Mouse (Mus musculus): ENCODE measurements around the gene Prmt8.

Prmt8 gene

DNA sequence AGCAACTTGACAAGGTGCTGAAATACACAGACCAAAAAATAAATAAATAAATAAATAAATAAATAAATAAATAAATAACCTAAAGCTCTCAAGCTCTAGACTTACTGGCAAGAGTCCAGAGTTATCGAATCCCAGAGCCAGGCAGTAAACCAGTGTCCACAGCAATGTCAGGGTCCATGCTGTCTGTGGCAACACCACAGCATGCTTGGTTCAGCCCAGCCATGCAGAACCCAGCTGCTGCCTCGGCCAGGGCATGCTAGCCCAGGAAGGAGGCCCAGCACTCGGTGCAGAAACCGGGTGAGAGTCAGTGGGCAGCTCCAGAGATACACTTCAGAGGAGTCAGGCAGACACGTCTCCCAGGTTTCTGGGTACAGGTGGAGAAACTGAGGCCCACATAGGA, 29.4 kb downstream of the Prmt8 start:
- CTCF ChIA-PET, result no interaction called here

DNA sequence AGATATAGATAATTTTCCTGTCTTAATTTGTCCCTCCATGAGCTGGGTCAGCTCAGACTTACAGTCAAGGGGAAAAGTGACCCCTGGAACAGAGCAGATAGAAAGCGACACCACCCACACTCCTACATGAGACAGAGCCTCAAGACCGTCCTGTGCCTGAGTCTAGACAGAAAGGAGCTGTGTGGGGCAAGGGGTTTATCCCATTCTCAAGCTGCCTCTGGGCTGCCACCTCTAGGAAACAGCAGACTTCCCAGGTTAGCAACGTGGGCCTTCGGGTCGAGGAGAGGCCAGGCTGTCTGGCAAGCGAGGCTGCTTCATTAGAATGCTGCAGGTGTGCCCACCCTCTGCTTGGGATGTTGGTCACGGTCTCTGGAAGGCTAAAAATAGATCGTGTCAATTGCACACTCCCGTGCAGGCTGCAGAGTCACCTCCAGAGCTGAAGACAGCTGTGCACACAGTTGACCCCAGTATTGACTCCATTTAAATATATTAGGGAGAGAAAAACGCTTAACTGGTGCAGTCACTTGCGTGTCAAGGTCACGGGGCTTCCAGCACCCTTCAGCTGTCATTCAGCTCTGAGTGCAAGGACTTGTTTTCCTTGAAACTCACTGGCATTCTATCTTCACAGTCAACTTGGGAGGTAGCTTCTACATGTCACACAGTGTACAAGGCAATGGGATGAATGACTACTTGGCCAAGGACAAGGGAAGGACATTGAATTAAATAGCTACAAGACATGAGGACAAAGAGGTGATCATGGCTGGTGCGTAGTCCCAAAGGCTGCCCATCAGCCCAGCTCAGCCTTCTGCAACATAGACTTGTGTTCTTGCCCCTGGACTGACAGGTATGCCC, 33.9 kb downstream of the Prmt8 start:
- CTCF ChIA-PET, result interaction anchor here (0.6 kb wide), 1 partner anchor 264 kb away, joined by 19 read pairs; no protein-coding TSS in a partner anchor

DNA sequence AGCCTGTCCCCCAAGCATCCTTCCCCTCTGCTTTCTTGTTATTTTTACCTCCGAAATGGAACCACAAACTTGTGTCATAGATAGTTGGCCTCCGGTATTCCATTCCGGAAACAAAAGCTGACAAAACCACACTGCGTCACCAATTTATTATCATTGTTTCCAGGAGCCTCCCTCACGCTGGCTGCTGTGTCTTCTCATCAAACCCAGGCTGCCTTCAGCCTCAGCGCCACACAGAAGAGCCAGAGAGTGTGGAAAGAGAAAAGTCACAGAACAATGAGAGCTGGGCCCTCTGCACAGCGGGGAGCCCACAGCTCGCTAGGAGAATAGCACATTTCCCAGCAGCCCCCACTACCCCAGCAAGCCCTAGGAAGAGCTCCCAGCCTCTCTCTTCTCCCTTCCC, 46.1 kb downstream of the Prmt8 start:
- CTCF ChIA-PET, result no interaction called here

DNA sequence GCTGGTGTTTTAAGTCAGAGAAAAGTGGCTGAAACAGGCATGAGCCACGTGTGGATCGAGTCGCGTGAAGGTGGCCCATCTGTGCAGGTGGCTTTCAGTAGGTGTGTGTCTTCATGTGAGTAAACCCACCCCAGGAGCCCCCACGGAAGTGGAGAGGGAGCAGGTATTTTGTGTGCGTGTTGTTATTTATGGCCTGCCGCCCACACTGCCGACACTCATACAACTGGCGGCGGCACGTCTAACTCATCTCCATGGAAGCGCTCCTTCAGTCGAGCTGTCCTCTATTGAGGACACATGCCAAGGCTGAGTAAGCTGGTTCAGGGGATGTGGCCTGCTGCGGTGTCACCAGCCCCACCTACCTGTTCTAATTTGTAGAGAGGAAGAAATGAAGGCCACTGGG, 49.4 kb downstream of the Prmt8 start:
- CTCF ChIA-PET, result no interaction called here

DNA sequence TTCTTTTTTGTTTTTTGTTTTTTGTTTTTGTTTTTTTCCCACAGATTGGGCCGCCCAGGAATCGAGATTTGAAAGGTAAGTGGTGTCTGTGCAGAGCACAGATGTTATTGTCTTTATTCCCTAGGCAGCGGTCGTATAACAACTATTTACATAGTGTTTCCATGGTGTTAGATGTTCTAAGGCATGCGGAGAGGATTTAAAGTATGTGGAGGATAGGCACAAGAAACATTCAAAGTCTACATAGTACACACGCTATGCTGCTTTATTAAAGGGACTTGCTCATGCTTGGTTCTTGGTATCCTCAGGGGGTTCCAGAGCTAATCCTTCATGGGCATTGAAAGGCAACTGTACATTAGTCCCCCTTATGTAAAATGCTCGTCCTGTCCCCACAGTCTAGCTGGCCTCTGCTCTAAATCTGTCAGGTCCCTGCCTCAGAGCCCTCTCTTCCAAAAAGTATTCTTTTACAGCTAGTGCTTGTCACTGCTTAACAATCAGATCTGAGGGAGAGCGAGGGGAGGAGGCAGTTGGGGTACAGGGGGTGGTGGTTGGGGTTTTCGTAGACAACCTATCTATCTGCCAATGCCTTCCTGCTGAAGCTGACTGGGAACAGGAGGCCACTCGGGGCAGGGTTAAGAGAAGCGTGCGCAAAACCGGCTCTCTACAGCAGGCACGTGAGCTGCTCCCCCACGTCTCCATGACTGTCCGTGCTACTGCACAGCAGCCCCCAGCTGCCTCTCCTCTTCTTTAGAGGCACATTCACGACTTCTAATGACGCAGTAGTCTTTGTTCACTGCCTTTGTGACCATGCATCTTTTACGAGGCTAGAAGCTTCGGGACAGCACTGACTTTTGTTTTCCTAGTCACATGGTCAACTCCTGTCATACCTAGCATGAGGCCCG, 51.8 kb downstream of the Prmt8 start:
- CTCF ChIA-PET, result interaction anchor here (0.5 kb wide), 1 partner anchor 193 kb away, joined by 3 read pairs; no protein-coding TSS in a partner anchor

DNA sequence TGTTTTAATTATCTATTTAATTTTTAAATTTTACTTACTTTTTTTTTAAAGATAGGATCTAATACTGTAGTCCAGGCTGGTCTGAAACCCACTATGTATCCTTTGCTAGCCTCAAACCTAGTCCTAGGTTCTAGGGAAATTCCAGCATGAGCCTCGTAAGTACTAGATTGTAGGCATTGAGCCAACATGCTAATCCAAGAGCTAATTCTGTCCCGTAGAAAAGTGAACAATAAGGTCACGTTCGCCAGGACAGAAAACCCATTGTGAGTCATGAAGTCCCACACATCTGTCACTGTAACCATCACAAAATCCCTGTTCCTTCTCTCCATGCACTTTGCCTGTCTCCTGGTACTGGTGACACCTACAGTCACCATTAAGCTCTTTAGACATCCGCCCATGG, 53.8 kb downstream of the Prmt8 start:
- CTCF ChIA-PET, result no interaction called here

DNA sequence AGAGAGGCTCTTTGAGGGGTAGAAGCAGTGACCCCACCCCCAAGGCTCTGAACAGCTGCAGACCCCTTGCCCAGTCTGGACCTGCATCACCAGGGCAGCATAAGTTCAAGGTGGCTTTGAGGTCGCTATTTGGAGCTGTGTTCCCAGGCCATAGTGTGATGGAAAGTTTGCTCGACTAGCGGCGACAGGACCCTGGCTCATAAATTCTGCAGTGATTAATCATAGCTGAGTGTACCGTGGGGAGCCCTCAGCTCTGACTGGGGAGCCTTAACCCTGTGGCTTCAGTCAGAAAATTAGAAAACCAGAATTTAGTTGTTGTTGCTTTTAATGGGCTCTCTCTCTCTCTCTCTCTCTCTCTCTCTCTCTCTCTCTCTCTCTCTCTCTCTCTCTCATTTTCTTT, 54.4 kb downstream of the Prmt8 start:
- CTCF ChIA-PET, result no interaction called here

DNA sequence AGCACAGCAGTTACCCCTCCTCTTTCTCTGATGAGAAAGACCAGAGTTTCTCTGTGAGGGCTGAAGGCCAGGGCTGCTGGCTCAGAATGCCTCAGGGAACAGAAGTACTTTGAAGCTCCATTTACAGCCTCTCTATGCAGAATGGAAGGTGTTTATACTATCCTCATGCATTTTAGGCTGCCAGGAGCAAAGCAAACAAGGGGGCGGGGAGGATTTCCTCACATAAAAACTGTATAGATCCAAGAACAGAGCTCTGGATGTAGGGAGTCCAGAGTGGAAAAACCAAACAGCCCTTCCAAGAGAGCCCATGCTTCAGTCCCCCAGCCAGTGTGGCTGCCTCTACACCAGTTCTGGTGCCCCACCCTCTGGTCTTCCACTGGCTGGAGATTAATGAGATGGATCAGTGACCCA, 61.0 kb downstream of the Prmt8 start:
- CTCF ChIA-PET, result no interaction called here

DNA sequence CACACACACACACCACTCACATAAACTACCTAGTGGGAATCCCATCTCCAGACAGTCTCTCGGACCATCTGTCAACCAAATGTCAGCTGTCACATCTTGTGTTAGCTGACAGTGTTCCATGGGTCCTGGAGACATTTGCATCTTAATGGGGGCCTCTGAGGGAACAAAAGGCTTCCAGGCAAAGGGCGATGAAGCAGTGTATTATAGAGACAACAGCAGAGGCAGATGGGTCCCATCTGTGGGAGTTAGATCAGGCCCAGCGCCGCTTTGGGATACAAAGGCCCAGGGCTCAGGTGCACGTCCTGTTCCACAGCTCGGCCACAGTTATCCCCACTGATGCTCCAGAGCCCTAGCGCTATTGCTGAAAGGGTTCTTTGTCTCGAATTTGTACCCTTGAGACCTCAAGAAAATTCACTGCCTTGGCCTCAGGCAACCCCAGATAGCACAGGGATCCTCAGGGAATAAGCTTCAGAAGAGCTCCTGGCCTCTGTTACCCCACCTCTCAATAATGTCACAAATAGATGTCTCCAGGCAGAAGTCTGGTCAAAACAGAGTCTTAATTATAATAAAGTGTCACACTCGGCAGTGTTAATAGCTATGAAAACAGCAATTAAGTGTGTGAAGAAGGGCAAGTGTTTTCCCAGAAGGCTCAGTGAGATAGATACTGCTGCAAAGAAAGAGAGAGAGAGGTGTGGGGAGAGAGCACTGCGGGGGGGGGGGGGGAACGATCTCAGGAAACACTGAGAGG, 68.1 kb downstream of the Prmt8 start:
- CTCF ChIA-PET, result no interaction called here

DNA sequence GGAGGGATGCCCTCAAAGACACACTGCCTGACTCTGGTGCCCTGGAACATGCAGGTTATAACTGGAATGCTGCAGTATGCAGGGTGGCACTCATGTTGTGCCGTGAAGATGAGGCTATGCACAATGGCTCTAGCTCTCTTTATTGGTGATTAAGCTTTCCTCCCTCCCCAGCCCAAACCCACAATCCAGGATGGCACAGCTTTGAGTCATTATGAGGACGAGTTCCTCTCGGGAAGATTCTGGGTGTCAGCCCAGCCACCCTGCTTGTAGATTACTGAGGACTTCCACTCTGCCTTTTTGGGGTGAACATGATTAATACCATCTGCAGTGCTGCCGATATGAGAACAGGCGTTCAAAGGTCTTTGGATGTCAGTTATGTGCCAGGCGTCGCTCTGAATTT, 75.6 kb downstream of the Prmt8 start:
- CTCF ChIA-PET, result no interaction called here

DNA sequence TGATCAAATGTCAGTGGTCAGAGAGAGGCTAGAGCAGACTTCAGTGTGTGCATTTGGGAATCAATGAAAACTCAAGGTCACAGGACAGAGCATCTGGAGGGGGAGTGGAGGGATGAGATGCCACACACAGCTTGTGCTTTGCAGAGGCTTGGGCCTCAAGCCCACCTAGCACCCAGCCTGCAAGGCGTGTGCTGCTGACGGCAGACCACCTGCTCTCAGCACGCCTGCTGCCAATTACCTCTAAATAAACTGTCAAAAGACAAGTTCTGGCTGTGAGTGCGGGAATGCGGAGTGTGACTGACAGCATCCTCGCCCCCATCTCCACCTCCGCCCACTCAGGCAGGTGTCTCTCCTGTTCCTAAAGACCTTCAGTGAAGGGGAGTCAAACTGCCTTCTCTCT, 77.0 kb downstream of the Prmt8 start:
- CTCF ChIA-PET, result no interaction called here

DNA sequence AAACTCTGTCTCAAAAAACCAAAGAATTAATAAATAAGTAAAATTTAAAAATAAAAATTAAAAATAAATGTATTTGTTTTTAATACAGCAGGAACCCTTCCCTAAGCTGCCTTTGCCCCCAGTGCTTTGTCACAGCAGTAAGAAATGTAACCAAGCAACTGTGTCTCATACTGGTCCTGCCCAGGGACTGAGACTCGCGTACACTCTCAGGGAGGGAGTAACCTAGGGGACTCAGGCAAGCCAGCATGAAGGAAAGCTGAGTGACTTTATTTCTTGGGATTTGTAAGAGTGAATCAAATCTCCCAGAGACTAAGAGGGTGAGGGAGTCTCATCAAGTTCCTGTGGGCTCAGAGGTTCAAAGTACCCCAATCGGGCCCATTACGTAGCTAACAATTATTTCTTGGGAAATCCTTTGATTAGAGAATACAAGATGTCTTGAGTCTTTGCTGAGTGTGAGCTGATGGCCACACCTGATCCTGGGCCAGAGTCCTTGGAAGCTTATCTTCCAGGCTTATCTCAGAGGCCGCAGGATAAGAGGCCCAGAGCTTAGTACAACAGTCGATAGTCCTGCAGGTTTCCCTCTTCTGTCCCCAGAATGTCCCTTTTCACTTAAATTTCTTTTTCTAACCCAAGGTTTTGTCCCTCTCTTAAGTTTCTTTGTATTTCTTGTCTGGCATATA, 82.0 kb downstream of the Prmt8 start:
- CTCF ChIA-PET, result no interaction called here

DNA sequence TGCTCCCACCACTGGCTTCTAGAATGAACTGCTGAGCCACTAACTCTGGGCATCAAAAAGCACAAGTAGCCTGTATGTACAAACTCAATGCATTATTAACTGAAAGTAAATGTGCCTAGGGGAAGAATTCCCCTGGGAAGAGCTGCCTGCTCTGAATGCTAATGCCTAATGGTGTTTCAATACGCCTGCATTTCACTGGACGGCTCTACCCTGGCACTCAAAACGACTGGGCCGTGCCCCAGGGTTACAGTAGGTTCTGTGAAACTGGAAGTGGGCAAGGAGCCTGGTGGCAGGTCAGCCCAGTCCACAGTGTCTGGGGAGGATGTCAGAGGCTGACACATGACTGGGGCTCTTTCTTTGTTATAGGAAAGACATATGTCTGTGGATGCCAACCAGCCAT, 84.3 kb downstream of the Prmt8 start:
- CTCF ChIA-PET, result no interaction called here

DNA sequence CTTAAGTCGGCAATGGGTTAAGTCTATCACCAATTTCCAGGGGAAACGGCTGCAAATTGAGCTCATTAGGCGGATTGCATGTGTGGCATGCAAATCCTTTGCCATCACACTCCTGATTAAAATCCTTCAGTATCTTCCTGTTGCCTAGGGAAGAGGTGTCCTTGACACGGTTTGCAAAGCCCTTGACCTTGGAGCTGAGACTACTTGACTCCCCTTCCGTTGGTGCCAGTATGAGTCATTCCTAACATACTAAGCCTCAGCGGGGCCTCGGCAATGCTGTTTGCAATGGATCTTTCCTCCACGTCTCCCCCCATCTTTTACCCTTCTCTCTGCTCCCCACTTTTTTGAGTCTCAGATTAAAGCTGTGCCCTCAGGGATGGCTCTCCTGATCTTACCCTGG, 85.7 kb downstream of the Prmt8 start:
- CTCF ChIA-PET, result no interaction called here

DNA sequence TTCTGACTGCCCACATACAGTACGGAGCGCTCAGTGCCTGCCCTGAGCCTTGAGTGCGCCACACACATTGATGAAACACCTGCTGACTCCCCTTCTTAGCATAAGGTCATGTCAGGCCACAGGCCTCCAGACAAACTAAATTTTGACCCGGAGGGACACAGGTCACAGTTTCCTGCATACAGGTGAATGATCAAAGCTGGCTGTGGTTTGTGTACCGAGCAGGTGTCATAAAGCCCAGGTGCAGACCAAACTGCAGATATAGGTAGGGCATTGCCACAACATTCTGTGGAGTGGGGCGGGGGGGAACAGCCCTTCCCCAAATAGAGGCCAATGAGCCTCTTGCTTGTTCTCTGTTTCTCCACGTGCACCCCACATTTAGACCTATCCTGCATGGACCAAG, 88.5 kb downstream of the Prmt8 start:
- CTCF ChIA-PET, result no interaction called here

DNA sequence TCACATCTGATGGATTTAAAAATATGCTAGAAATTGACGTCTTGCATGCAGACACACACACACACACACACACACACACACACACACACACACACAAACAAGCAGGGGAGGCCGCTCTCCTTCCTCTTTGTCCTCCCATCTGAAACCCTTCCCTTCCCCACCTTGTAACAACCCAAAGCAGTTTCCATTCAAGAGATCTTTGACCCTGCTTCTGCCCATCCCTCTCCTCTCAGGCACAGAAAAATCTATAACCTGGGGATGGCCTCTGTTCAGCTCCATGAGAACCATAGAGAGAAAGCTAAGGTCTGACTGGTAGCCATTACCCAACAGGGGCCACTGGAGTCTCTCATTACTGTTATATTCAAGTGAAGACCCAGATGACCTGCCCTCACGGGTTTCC, 90.3 kb downstream of the Prmt8 start:
- CTCF ChIA-PET, result no interaction called here

DNA sequence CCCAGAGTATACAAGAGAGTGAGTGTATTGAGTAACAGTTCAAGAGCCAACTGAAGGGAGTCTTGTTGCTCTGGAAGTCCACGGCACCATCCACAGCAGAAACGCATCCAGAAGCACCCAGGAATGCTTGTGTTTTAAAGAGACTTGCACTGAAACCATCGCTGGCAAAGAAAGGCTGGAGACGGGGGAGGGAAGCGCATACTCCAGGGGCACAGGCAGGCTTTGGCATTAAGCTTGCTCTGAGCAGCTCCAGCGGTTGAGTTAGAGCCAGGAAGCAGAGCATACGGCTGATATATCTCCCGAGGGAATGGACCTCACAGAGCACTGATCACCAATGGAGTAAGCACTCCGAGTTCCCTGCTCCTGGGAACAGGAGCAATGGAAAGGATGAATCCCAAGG, 91.0 kb downstream of the Prmt8 start:
- CTCF ChIA-PET, result no interaction called here

DNA sequence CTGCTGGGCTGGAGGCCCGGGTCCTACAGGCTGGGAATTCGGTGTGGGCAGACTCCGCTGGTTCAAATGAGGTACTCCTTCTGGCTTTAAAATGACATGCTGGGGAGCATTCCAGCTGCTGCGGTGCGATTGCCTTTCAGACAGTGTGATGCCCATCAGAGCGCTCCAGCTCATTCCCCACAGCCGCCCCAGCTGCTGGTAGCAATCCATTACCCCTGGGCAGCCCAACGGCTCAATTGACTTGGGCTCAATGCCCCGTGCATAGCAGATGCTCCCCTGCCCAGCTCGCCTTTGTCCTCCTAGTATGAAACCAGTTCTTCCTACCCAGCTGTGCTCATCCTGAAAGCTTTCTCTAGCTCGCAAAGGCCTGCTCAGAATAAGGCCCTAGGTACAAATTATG, 92.4 kb downstream of the Prmt8 start:
- CTCF ChIA-PET, result no interaction called here

DNA sequence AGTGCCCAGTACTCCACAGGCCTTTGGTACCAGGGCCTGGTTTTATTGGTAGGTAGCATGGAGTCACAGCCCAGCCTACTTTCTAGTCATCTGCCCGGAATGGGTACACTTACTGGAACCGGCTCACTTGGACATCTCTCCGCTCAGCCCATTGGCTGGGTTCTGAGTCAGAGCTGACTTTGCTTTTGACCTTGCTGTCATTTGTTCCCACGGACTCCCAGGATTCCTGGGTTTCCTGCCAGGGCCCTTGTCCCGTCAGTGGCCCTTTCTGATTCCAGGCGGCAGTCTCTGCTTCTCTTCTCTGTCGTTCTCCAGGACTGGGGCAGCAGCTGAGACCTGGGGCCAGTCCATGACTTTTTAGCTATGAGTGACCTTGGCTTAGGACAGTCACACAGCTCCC, 97.2 kb downstream of the Prmt8 start:
- CTCF ChIA-PET, result no interaction called here

DNA sequence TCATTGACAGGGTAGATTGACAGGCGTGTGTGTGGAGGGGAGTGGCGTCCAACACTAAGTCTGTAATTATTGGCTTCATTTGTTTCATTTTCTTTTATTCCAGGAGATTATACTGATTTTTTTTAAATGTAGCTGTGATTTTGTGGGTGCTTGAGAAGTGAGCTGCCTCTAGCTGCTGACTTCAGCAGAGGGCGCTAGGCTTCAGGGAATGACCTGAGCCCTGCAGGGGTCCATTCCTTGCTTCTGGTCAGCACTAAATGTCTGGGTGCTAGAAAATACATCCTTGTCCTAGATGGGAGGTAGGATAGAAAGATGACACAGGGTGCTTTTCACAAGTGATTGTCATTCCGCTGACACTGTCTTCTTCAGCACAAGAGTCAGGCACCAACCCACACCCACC, 99.2 kb downstream of the Prmt8 start:
- CTCF ChIA-PET, result no interaction called here

DNA sequence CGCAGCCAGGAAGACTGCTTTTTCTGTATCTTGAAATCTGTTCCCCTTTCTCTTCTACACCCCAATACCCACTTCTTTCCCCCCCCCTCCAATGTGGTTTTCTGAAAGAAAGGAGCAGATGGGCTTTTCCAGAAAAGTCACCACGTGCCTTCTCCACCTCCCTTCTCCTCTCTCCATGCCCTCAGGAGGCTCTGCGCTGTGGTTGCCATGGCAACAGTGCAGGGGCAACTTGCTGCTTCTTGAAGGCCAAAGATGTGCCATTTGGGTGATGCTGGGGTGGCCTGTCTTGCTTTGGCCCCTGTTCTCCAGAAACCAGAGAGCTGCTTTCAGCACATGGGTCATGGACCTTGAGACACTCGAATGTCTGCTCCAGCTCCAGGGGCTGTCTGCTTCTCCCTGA, 100.0 kb downstream of the Prmt8 start:
- CTCF ChIA-PET, result no interaction called here

DNA sequence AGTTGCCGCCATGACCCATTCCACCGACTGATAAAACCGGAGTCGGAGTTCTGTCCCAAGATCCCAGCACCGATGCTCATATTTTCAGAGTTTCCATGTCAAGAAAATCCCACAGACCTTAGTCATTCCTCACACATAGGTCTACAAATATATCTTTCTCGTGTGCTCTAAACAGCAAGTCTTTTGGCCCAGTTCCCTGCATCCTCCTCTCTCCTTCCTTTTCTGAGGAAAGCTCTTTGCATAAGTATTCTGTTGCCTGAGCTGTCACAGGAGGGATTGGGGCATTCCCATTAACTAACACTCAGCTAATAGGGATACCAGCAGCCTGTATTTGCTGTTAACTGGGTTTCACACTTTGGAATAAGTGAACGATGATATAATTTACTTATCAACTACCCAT, 106.0 kb downstream of the Prmt8 start:
- CTCF ChIA-PET, result no interaction called here
